Mouse (Mus musculus) heart, embryonic 10.5 days (tissue): ENCODE results near the gene Ciao1. TPM values are rescaled to one million over a fixed set of nuclear protein-coding genes. Genes with fewer than 3 reads are reported as not detected.
"Not testable (repeated sequence)": the region's sequence is repeated elsewhere in the genome, so short reads cannot be mapped to it uniquely, and the experiment has no call there.

Experiments
- DNase-seq: peaks from one replicate; pipeline ENCODE4 v3.0.0-alpha.2; 2017; ENCODE audit warnings: low spot score
- H3K27ac ChIP-seq: fragments of 300-500 bp; sonication (generic); 2 replicates; pipeline ENCODE4 v1.5.1; 2016; ENCODE audit warnings: mild to moderate bottlenecking
- H3K27me3 ChIP-seq: fragments of 300-500 bp; sonication (generic); 2 replicates; pipeline ENCODE4 v1.6.1; 2016; ENCODE audit warnings: mild to moderate bottlenecking; ENCODE audit not compliant: poor library complexity, insufficient read depth, severe bottlenecking
- H3K36me3 ChIP-seq: fragments of 300-500 bp; sonication (generic); 2 replicates; pipeline ENCODE4 v1.6.1; 2016; ENCODE audit warnings: mild to moderate bottlenecking, moderate library complexity
- H3K4me1 ChIP-seq: fragments of 300-500 bp; sonication (generic); 2 replicates; pipeline ENCODE4 v1.6.1; 2016; ENCODE audit warnings: mild to moderate bottlenecking
- H3K4me3 ChIP-seq: fragments of 300-500 bp; sonication (generic); 2 replicates; pipeline ENCODE4 v1.5.1; 2016; ENCODE audit warnings: mild to moderate bottlenecking, moderate library complexity
- H3K9me3 ChIP-seq: fragments of 300-500 bp; sonication (generic); 2 replicates; pipeline ENCODE4 v1.6.1; 2016; ENCODE audit warnings: mild to moderate bottlenecking, moderate library complexity
- WGBS: fragments of 180-500 bp; shearing (Covaris S2); methylation state at CpG from one replicate; pipeline ENCODE4 v1.1.7; 2016; 5-methylcytosine and 5-hydroxymethylcytosine counted together
- polyA plus RNA-seq: library from polyadenylated mRNA; unstranded; fragments of >200 nt; fragmentation: Nextera tagmentation; extraction: Ambion mirVana; gene quantifications from 2 replicates; pipeline ENCODE4 v1.2.1, GENCODE M21; 2016

The Ciao1 gene
- polyA plus RNA-seq, result 58.3 and 61.1 TPM in 2 replicates

GRCm38 (mm10) chr2:127247592-127248333, at the start of gene Ciao1, which contains the start of gene Tmem127:
TSS of gene Ciao1 (minus strand) at chr2:127247816.
TSS of gene Tmem127 (plus strand) at chr2:127247908.
- Histone ChIP-seq H3K27ac (peak within 1 kb of the TSS; percentile 86), H3K27me3 (no peaks in the 10 kb centered on the region), H3K4me1 (peaks cover 40% of the 10 kb centered on the region), H3K36me3 (peaks cover 40% of the 10 kb centered on the region), H3K4me3 (peak within 1 kb of the TSS; percentile 90), H3K9me3 (no peaks in the 10 kb centered on the region)
- WGBS, result under 1% methylated on average over 53 of the region's 53 CpGs
- peak; percentile 99 for DNase-seq

DNA sequence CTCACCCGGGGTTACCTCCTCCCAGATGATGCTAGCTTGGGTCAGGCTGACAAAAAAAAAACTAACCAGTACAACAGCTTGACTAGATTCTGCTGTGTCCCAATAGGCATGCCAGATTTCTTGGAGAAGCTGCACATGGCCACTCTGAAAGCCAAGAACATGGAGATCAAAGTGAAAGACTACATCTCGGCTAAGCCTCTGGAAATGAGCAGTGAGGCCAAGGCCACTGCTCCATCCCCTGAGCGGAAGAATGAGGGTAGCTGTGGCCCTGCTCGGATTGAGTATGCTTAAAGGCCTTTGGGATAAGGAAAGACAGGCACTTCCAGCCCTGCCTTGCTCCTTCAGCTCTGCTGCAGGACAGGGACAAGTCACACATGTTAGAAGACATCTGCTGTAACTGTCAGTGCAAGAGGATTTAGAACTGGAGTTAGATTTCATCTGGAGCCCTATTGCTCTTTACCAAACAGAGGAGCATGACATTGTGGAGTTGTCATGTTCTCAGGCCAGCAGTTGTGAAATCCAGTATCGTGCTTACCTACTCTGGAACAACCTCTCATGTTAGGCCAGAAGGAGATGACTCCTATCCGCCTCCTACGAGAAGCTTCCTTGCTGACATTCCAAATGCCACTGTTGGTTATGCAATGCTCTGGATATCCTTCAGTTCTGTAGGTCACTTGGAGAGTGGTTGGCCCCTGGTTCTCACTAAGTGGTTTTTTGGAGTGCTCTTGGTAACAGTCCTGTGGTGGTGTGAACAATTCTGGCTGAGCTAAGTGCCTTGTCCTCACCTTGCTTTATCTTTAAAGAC, 49.6 kb upstream of the Ciao1 start:
- peaks cover 90% of the 10 kb centered on the region for H3K36me3 ChIP-seq
- H3K9me3 ChIP-seq, result no peaks in the 10 kb centered on the region
- H3K4me1 ChIP-seq, result no peaks in the 10 kb centered on the region
- no peak overlapping the region for H3K27ac ChIP-seq
- no peaks in the 10 kb centered on the region for H3K27me3 ChIP-seq
- 90% methylated on average over 7 of the region's 7 CpGs for WGBS
- H3K4me3 ChIP-seq, result no peak overlapping the region
- no peak for DNase-seq

DNA sequence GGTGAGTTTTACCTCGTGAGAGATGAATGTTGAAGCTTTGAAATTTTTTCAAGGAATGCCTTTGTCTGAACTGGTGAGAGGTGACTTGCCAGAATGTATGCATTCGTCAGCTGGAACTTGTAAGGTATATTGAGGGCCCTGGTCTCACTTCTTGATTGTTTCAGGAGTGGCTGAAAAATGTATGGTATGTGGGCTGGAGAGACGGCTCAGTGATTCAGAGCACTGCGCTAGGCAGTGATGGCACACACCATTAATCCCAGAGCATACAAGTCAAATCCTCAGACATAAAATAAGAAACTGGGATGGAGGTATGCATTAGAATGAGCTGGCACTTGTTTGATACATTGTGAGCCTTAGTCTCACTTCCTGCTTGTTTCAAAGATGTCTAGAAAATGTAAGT, 44.6 kb upstream of the Ciao1 start:
- Histone ChIP-seq H3K27ac (no peak overlapping the region), H3K36me3 (peaks cover 76% of the 10 kb centered on the region), H3K9me3 (no peaks in the 10 kb centered on the region), H3K27me3 (no peaks in the 10 kb centered on the region), H3K4me1 (no peaks in the 10 kb centered on the region), H3K4me3 (no peak overlapping the region)
- DNase-seq, result no peak
- WGBS, result 73% methylated on average over 4 of the region's 4 CpGs

DNA sequence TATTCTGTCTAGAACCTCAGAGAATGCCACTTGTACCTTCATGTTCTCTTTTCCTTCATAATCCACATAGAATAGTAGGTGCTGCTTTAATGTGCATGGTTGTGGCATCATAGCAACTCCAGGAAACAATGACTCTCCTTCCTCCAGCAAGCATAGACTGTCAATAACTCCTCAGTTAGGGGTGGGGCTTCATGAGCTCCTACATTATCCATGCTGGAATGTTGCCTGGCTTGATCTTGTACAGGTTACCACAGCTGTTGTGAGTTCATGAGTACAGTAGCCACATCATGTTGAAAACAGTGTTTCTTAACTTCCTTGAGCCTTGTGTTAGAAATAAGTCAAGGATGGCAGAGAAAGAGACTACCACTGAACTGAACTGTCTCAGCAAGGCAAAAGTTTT, 30.5 kb upstream of the Ciao1 start:
- Histone ChIP-seq H3K36me3 (no peaks in the 10 kb centered on the region), H3K27ac (no peak overlapping the region), H3K4me1 (peaks cover 14% of the 10 kb centered on the region), H3K4me3 (no peak overlapping the region), H3K9me3 (no peaks in the 10 kb centered on the region), H3K27me3 (no peaks in the 10 kb centered on the region)
- no peak for DNase-seq

DNA sequence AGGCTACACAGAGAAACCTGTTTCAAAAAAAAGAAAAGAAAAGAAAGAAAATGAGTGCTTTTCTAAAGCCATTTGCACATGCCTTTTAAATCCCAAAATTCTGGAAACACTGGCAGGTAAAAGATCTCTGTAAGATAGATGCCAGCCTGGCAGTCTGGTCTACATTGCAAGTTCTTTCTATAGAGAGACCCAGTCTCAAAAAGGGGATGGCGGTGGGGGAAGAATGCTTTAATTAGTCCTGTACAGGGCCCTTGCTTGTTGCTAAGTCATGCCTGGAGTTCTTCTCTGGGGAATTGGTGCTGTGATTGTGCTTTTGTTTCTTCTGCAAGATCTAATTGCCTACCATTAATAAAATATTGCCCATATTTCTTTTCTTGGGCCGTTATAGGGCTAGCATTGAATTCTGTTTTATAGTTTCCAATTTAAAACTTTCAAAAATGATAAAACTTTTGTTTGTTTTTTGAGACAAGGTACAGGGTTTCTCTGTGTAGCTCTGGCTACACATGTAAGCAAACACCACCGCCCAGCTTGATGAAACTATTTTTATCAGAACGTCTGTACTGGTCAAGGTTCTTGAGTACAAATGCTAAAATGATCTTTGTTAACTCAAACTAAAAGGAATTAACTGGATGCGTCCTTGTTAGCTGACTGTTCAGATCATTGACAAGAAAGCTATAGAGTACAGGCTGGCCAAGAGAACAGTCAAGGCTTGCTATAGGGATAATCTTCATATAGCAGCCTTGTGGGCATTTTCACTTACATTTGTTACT, 28.1 kb upstream of the Ciao1 start:
- no peak overlapping the region for H3K27ac ChIP-seq
- 80% methylated on average over 5 of the region's 5 CpGs for WGBS

DNA sequence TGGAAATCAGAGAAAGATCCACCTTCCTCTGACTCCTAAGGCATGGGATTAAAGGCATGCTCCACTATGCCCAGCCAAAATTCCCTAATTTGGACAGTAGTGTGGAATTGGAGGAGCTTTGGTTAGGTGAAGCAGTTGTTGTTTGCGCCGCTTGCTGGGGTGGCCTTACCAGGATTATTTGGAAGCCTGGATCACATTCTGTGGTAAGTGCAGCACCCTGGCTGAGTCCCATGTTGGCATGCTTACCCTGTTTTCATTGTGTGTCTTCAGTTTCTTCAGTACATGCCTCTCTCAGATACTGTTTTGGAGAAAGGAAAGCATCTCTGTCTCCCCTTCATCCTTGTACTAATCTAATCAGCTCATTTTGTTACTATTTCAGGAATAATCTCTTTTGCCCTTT, 27.0 kb upstream of the Ciao1 start:
- 76% methylated on average over 2 of the region's 2 CpGs for WGBS
- Histone ChIP-seq H3K4me3 (no peak overlapping the region), H3K9me3 (no peaks in the 10 kb centered on the region), H3K4me1 (peaks cover 26% of the 10 kb centered on the region), H3K27ac (no peak overlapping the region), H3K36me3 (peaks cover 7% of the 10 kb centered on the region), H3K27me3 (no peaks in the 10 kb centered on the region)
- no peak for DNase-seq

More for the DNA sequence above, 28.1 kb upstream of the Ciao1 start:
- Histone ChIP-seq H3K36me3 (peaks cover 7% of the 10 kb centered on the region), H3K4me1 (peaks cover 22% of the 10 kb centered on the region), H3K9me3 (no peaks in the 10 kb centered on the region), H3K4me3 (no peak overlapping the region), H3K27me3 (no peaks in the 10 kb centered on the region)
- DNase-seq, result no peak

- peaks cover 7% of the 10 kb centered on the region for H3K36me3 ChIP-seq
- H3K4me3 ChIP-seq, result no peak overlapping the region
- H3K27ac ChIP-seq, result no peak overlapping the region
- H3K27me3 ChIP-seq, result no peaks in the 10 kb centered on the region
- 97% methylated on average over 3 of the region's 3 CpGs for WGBS
- DNase-seq, result no peak
- H3K4me1 ChIP-seq, result peaks cover 26% of the 10 kb centered on the region
- H3K9me3 ChIP-seq, result no peaks in the 10 kb centered on the region
Measured at GRCm38 (mm10) chr2:127272806-127273205, 25.2 kb upstream of the Ciao1 start.

GRCm38 (mm10) chr2:127272049-127272448, 24.4 kb upstream of the Ciao1 start:
- not testable (repeated sequence) for H3K27ac ChIP-seq, H3K36me3 ChIP-seq, H3K9me3 ChIP-seq, DNase-seq, H3K27me3 ChIP-seq, H3K4me3 ChIP-seq
- H3K4me1 ChIP-seq, result peaks cover 26% of the 10 kb centered on the region
- WGBS, result 88% methylated on average over 4 of the region's 4 CpGs

DNA sequence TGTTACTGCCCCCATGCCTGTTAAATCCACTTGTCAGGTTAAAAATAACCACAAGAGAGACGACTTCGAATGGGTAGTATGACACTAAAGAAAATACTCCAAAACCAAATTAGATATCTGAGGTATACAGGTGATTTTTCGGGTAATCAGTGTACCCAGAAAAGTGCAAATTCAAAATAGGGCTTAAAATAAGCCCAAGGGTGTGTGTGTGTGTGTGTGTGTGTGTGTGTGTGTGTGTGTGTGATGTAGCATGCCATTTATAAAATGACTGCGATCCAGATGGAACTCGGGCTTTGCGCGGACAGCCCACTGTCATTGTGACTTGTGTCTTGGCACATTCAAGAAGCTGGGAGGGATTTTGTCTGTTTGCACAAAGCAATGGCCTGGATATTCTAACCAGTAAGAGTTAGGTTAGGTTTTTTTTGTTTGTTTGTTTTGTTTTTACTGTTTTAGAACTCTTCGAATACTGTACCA, 23.5 kb upstream of the Ciao1 start:
- H3K27ac ChIP-seq, result peak overlapping the region; percentile 98
- 14% methylated on average over 8 of the region's 8 CpGs for WGBS
- no peaks in the 10 kb centered on the region for H3K9me3 ChIP-seq
- peaks cover 26% of the 10 kb centered on the region for H3K4me1 ChIP-seq
- no peak for DNase-seq
- peak overlapping the region; percentile 97 for H3K4me3 ChIP-seq
- peaks cover 7% of the 10 kb centered on the region for H3K36me3 ChIP-seq
- H3K27me3 ChIP-seq, result no peaks in the 10 kb centered on the region

DNA sequence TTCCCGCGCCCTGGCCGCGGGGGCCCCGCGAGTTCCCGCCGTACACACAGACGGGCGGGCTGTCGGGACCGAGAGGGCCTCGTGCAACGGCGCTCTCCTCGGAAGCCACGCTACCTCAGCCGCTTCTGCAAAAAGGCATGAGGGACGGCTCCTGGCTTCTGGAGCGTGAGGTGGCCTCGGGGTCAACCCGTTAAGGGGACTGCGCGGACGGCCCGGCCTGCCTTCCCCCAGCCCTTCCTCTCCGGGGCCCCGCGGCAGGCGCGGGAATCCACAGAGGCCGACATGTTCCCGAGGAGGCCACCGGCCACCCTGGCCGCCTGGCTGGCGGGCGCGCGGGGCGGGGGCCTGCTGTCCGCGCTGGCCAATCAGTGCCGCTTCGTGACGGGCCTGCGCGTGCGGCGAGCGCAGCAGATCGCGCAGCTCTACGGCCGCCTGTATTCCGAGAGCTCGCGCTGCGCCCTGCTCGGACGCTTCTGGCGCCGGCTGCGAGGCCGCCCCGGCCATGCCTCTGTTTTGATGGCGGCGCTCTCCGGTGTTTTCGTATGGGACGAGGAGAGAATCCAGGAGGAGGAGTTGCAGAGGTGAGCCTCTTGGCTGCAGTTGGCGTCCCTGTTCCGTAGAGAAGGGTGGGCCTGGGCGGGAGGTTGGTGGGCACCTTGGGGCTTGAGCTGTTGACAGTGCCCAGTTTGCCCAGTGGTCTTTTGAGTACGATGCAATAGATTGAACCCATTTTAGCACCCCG, 22.9 kb upstream of the Ciao1 start:
- no peaks in the 10 kb centered on the region for H3K9me3 ChIP-seq
- H3K27ac ChIP-seq, result peak overlapping the region; percentile 98
- under 1% methylated on average over 74 of the region's 75 CpGs for WGBS
- DNase-seq, result peak; percentile 91
- peak overlapping the region; percentile 97 for H3K4me3 ChIP-seq
- H3K4me1 ChIP-seq, result peaks cover 24% of the 10 kb centered on the region
- H3K27me3 ChIP-seq, result no peaks in the 10 kb centered on the region
- peaks cover 7% of the 10 kb centered on the region for H3K36me3 ChIP-seq

GRCm38 (mm10) chr2:127269491-127270299, 22.1 kb upstream of the Ciao1 start, which contains the start of gene Stard7:
TSS of gene Stard7 (plus strand) at chr2:127270218.
- peaks cover 7% of the 10 kb centered on the region for H3K36me3 ChIP-seq
- H3K4me3 ChIP-seq, result peak within 1 kb of the TSS; percentile 97
- peak within 1 kb of the TSS; percentile 98 for H3K27ac ChIP-seq
- WGBS, result under 1% methylated on average over 49 of the region's 49 CpGs
- H3K27me3 ChIP-seq, result no peaks in the 10 kb centered on the region
- peaks cover 16% of the 10 kb centered on the region for H3K4me1 ChIP-seq
- H3K9me3 ChIP-seq, result no peaks in the 10 kb centered on the region
- DNase-seq, result peak; percentile 99
